Mouse (Mus musculus) cerebellum, postnatal 4 days (tissue): ENCODE measurements at regions not wholly inside any gene's neighbourhood (a gene's known extent, or its start where the extent isn't known, plus 50 kb on each side); places are given as distances from the start of the nearest gene placed in this dataset.

Experiments
- DNase-seq, 2 experiments: peaks; one replicate each; pipeline ENCODE4 v3.0.0; 2022; ENCODE audit warnings: low spot score in 2 of 2, mixed read lengths in 1 of 2

DNA sequence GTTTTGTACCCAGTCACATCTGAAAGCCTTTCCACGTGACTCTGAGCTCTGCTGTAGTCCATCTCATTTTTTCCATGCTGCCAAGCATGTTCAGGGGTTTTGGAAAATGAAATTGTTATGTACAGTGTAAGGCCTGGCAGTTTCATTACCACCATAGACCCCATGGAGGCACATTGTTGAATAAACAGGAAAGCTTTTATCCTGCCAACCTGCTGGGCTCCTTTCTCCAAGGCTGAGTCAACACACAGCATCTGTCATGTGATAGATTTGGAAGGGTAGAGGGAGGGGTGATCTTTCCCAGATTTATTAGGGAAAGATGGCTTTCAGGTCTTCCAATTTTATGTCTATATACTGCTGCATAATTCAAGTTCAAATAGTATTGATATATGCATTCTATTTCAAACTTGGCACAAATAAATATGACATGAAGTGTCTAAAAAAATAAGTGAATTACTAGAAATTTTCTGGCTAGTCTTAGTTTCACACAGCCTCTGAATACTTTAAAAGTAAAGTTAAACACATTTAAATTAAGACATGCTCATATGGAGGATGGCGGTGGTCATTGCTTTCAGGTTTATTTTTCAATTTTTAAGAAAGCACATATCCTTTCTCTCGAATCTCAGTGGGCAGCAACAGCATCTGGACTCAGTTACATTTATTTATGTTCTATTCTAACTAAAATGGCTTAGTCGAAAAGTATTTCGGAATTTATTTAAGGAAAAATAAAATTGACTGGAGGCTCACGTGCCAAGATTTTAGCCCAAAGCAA, 942.1 kb upstream of the Flrt2 start:
- no peak for DNase-seq

DNA sequence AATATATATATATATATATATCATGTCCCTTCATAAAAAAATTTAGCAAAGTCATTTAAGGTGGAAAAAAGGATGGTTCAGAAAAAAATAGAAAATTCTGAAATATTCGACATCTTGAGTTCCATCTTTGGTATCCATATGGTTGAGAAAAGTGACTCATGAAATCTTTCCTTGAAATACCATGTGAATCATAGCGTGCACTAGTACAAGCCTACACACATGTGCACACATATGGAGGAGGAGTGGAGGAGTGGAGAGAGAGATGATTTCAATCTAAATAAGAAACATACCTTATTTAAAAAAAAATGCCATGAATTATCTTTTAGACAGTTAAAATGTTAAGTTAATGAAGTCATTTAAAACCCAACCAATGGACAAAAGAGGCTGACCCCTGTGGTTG, 936.3 kb upstream of the Flrt2 start:
- no peak for DNase-seq

DNA sequence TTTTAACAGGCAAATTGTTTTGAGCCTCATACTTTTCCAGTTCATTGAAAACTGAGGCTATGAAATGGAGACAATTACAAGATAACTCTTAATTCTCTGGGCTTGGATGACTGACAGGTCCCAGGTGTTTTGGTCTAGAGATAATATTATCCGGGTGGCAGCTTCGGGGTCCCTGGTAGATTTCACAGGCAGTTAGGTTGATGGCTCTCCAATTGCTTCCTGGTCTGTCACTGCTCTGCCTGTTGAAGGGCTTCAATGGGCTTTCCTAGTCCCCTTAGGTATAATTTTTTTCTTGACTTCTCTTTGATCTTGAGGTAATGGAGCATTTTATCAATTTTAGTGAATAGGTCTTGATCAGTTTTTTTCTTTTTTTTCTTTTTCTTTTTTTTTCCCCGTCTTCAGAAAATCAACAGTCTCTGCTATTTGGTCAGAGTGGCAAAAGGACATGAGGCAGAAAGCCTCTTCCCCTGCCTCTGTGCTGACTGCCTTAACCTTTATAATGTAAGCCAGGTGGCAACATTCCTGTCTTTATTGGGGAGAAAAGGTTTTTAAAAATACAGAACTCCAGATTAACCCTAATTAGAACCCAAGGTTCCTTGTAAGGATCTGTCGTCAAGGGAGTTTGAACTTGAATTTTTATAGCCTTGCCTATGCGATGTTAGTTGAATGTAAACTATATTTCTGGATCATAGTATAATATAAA, 896.0 kb upstream of the Flrt2 start:
- DNase-seq: no peak

DNA sequence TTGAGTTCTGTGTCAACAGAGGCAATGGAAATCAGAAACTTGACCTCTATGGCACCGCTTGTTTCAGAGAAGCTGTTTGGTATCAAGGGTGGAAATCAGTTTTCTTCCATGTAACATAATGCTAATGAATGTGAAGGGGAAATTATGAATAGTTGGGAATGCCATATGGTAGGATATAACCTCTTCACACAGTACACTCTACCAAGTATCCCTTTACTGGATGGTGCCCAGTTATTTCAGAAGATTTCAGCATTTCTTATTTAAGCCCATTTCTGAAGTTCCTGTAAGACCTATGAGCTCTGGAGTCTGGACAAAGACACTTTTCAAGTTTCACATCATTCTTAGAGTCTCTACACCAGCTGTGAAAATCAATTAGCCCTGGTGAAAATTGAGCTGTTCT, 887.3 kb upstream of the Flrt2 start:
- DNase-seq: no peak

DNA sequence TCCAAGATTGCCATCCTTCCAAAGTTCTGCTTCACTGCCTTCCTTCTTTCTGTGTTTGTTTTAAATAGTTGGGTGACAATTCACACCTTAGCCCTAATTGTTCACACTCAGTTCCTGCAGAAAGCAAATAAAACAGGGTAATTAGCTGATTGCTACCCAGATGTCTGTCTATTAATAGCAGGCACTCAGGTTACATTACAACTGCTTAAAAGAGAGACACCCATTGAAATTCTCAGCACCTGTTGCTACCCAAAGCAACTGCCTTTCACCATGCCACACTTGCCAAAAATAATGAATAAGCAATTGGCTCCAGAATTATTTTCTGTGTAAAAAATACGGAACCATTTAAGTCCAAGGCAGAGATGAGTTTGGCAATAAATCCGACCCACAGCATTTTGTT, 860.6 kb upstream of the Flrt2 start:
- DNase-seq: no peak

DNA sequence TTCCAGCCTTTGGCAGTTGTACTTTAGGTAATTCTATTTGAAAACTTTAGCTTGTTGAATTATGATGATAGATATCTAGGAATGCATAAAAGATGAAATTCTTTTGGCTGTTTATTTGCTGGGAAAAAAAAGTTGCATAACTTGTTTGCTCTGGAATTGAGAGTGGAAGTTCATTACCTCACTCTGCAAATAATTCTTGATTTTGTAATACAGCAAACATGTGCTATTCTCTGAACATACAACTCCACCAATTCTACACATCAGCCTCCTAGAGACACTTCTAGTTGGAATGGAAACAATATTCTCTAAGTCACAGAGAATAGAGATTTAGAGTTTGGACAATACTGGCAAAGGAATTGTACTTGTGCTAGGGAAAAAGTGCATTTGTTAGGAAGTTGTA, 829.3 kb upstream of the Flrt2 start:
- DNase-seq: no peak

DNA sequence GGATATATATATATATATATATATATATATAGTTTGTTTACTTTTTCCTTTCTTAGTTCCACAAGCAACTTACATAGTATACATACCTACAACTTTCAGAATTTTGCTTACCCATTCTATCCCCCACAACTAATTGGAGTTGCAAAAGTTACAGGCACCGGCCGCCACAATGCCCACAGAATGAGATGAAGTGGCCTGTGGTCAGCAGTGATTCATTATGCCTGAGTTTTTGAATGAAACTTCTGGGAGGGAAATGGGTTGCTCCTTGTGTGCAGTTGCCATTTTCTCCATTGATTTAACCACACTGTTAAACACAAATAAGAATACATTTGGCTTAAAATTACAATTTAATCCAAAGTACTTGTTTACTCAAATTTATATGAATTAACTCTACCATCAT, 781.2 kb upstream of the Flrt2 start:
- no peak for DNase-seq

DNA sequence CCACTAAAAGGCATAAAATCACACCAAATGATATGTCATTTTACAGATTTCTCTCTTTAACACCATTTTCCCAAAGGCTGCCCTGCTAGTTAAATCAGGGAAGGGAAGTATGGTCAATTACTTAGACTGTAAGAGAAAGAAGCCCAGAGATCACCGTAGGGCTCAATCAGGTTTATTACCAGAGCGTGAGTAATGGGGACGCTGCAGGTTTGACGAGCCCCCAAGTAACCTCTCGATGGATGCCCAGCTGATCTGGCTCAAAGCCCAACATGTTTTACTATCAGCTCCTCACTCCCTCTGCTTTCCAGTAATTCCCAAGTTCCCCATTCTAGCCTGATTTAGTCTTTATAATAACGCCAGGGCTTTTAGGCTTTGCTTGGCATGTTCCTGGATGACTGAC, 749.0 kb upstream of the Flrt2 start:
- DNase-seq: no peak
